Mouse (Mus musculus) ES-E14 (cell line): ENCODE measurements at regions not wholly inside any gene's neighbourhood (a gene's known extent, or its start where the extent isn't known, plus 50 kb on each side); places are given as distances from the start of the nearest gene placed in this dataset.

Experiments
- CHD2 ChIP-seq: IDR thresholded peaks from 2 replicates; pipeline ENCODE4 v1.6.1; 2014; ENCODE audit warnings: mild to moderate bottlenecking, low read depth, low read length, inconsistent platforms
- ZC3H11A ChIP-seq: IDR thresholded peaks from 2 replicates; pipeline ENCODE4 v1.6.1; 2012; ENCODE audit warnings: low read depth, mild to moderate bottlenecking, inconsistent platforms, low read length, borderline replicate concordance
- ZNF384 ChIP-seq: IDR thresholded peaks from 2 replicates; pipeline ENCODE4 v1.6.1; 2012; ENCODE audit warnings: low read depth, low read length, inconsistent platforms

- TF ChIP-seq CHD2 = no peak
- no peak for TF ChIP-seq ZNF384
- no peak for TF ChIP-seq ZC3H11A
Observed at GRCm38 (mm10) chr16:85728026-85728425, 74.9 kb downstream of the Adamts1 start.
